Mouse (Mus musculus): ENCODE results near the gene Snx20. TPM values are rescaled to one million over a fixed set of nuclear protein-coding genes. Genes with fewer than 3 reads are reported as not detected.
"Not testable (repeated sequence)": the region's sequence is repeated elsewhere in the genome, so short reads cannot be mapped to it uniquely, and the experiment has no call there.

Snx20 gene
- 1 to 10 TPM; 1.8 to 2.0 TPM for total RNA-seq (2021)
- long read RNA-seq, partial matches to known transcripts, result 0 of 2 reads
- long read RNA-seq, other reads (novel, unspliced or antisense), result 0 of 2 reads

DNA sequence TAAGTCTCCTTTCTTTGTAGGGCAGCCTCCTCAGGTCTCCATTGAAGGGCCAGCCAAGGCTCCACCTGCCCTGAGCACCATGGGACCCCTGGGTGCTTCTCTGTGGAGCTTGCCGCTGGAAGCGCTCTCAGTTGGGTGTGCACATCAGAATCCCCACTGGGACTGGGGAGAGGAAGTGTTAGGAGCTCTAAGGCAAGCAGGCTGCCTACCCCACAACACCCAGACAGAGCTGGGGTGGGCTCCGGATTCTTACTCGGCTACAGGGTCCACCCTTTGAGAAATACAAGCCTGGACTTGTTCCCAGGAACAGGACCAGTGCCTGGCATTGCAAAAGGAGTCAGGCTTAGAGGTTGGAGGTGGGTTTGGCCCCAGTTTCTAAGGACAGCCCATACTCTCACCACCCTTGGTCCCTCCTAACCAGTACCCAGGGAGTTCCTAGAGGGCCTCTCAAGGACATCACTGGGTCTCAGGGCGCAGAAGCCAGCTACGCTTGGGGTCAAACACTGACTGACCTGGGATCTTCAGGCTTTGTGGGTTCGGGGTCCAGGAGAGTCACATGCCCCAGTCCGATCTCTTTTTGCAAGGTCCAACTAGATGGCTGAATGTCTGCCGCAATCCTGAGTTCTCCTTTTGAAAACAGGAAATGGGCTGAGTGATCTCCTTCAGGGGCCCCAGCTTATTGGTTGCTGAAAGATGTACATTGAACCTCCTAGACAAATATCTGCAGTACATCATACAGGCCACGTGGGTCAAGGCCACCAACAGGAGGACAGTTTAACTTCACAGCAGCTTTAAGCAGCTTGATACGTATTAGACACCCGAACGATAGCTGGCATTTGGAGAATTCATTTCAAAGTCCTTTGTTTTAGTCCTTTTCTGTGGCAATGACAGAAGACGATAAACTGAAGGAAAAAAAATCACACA is at the start of gene Snx20:
Gene Snx20, minus strand, starts transcription at position 655 of the 924 bp plus-strand sequence.
- DNase-seq (ENCODE audit: low spot score in 2 of 2), result no peak

DNA sequence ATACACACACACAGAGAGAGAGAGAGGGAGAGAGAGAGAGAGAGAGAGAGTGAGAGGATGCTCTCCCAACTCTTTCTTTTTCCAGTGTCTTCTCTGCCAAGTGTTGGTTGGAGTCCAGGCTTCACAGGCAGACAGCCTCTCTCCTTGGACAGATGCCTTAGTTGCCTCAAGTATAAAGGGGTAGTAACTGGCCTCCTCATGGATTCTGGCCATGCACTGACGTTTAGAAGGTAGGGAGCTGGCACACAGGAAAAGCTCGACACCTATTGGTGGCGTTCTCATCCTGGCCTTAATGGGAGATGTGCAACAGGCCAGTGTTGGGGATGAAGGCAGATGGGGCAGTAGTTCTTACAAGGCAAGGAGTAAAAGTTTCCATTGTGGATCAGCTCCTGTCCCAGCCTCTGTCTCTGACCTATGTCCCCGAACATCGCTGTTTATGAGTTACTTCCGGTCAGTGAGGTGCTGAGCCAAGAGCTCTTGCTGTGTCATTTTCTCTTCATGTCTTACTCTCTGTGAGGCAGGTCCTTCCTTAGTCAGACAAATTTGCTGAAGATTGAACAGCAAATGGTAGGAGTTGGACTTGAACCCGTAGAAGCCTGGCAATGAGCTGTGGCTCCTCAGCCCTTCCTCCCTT is 47.8 kb upstream of the Snx20 start:
- no peak for DNase-seq (ENCODE audit: low spot score in 2 of 2)

DNA sequence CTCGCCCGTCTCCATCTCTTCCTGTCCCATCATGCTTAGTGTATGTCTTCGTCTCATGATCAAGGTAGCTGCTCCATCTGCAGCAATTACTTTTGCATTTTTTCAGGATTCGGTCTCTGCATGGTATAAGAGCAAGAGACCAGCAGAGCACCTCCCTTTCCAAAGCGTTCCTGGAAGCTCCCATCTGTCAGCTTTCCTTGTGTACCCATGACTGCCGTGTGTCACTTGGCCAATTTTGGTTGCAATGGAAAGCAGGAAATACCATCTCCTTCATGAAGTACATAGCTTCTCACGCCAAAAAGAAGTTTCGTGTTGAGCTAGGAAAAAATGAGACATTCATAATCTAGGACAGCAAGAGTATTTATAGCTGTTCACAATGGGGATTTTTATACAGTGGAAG is 45.1 kb upstream of the Snx20 start:
- DNase-seq (ENCODE audit: low spot score in 2 of 2), result peak in 1 of 2 experiments; percentile 31

DNA sequence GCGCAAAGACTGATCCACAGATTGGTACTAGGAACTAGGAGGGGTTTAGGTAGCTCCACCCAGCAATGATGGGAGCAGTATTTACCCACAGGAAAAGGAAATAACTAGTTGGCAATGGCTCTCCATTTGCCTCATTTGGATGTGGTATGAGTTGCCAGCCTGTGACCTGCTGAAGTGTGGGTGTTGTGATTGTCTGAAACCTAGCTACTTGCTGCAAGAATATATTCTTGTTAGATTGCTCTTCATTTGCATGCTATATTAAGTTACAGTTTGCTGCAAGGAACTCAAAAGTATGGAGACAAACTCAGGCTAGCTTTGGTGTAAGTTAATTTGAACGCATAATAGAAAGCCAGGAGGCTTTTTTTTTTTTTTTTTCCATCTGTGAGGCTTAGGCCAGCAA is 44.6 kb upstream of the Snx20 start:
- DNase-seq (ENCODE audit: low spot score in 2 of 2), result no peak

DNA sequence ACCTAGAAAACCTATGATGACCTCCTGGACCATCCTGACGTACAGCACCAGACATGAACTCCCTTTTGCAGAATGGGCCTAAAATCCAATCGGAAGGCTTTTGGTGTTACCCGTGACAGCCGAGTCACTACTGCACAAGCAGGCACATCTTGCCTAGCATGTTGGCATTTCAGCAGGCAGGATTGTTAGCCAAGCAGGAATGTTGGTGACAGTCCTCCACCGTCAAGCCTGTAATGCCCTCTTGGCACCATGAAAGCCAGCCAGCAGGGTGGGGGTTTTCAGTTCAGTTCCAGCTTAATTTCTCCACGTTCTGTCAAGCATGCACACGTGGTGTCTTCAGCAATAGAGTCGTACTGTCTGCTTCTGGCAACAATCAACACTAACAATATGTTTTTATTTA is 41.1 kb upstream of the Snx20 start:
- DNase-seq (ENCODE audit: low spot score in 2 of 2), result no peak

DNA sequence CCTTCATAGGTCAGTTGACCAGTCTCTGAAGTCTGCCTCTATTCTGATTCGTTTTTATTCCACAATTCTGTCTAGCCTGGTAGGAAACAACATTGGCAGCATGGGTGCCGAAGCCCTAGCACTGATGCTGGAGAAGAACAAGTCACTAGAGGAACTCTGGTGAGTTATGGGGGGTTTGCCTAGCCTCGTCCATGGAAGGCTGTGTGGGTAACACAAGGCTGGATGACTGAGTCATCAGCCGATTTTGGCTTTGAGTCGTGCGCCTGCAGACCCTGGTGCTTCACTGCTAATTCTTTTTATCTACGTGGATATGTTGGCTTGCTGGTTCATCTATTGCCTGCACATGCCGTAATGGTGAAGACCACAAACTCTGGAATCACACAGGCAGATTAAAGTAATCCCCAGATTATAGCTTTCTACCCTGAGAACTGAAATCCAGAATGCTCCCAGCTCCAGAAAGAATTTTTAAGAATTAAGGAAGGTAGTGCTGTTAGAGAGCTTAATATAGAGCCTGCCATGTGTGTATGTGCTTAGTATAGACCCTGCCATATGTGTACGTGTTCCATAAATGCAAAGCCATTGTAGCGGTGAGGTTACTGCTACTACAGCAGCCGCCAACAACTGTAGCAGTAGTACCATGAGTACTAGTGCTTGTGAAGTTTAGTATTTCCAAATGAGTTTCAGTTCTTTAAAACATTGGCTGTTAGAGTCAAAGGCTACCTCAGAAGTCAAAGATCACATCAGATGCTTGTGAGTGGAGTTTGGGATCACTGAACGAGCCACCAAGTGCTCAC is 39.6 kb upstream of the Snx20 start:
- no peak for DNase-seq (ENCODE audit: low spot score in 2 of 2)

DNA sequence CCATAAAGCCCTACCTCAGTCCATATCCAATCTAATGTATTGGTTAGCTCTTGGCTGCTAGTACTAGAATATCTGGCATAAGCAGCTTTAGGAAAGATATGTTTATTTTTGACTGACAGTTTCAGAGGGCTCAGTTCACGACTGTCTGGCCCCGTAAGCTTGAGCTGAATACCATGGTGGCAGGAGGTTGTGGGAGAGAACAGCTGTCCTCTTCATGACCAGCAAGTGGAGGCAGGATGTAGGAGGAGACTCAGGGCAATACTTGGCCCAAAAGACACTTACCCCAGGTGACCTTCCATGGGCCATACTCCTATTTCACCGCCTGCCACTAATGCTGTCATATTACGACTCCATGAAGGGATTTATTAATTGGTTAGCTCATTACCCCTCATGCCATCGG is 37.9 kb upstream of the Snx20 start:
- no peak for DNase-seq (ENCODE audit: low spot score in 2 of 2)

DNA sequence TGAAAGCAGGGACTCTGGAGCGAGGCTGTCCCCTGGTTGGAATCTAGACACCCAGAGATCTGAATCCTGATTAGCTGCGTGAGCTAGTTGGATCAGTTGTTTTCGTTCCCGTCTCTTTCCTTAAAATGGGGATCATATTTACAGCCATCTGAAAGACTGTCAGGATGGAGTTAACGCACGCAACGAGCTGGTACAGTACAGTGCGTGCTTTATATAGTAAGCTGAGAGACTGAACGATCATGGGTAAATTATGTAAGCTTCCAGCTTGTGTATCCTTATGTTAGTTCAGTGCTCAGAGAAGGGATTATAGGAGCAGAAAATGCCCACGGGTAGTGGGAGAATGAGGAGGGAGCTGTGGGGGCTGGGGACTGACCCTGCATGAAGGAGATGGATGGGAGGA is 35.6 kb upstream of the Snx20 start:
- DNase-seq (ENCODE audit: low spot score in 2 of 2), result peak in 1 of 2 experiments; percentile 61

DNA sequence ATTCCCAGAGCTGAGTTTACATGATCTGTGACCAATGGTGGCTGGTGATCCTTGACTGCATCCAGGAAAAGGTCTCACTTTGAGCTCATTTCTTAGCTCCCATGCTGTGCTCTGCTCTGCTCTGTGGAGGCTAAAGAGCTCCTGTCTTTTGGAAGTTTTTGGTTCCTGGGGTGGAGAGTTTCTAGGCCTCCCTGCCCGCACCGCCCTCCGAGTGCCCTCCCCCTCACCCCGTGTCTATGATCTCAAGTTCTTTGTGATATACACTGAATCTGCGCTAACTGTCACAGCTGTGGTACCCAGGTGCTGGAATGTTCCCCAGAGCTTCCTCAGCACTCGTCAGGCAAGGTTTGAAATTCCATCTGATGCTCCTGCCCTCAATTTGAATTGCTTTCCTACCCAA is 34.9 kb upstream of the Snx20 start:
- no peak for DNase-seq (ENCODE audit: low spot score in 2 of 2)

DNA sequence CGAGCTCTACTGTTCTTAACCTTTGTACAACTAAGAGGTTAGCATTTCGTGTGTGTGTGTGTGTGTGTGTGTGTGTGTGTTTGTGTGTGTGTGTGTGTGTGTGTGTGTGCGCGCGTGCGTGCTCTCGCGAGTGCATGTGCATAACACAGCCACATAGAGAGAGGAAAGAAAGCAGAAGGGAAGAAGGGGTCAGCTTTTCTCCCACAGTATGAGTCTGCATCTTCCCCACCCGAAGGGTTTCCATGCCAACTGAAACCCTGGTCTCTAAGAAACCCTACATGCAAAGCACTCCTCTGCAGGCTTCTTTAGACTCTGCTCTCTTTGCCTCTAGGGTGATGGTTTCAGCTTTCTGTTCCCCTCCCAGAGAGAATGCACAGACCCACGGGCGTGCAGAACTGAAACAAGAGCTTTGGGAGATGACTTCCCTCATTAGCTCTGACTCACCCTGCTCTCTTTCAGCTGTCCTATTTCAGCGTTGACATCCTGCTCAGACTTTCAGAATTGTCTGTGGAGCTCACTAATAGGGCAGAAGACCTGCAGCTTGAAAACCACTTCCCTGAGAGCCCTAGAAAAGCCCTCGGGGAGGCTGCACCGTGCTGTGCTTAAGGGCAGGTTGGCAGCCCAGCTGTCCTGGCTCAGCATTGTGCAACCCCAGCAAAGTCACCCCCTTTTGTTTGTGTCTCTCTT is 32.6 kb upstream of the Snx20 start:
- peak in 1 of 2 experiments; percentile 56 for DNase-seq (ENCODE audit: low spot score in 2 of 2)

DNA sequence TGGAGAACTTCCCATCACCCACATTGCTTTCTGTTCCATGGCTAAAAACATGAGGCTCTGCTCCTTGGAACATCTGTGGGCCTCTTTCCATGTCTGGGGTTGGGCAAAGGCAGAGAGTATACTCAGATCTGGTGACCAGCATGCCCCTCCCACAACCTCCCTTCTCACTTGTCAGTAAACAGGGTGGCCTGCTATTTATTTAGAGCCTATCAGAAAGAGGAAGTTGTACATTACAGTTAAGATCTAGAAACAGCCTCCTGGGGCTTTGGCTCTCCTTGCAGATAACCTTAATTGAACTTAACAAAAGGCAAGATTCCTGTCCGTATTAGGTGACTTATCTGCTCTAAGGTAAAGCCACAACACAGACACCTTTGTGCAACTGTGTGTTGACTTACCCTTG is 30.5 kb upstream of the Snx20 start:
- DNase-seq (ENCODE audit: low spot score in 2 of 2), result no peak

DNA sequence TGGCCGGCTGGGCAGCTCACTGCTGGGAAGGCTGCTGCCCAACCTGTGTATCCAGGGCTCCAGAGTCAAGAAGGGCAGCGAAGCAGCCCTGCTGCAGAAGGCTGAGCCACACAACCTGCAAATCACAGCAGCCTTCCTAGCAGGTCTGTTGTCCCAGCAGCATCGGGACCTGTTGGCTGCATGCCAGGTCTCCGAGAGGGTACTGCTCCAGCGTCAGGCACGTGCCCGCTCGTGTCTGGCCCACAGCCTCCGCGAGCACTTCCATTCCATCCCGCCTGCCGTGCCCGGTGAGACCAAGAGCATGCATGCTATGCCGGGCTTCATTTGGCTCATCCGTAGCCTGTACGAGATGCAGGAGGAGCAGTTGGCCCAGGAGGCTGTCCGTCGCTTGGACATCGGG is 29.0 kb upstream of the Snx20 start:
- no peak for DNase-seq (ENCODE audit: low spot score in 2 of 2)

DNA sequence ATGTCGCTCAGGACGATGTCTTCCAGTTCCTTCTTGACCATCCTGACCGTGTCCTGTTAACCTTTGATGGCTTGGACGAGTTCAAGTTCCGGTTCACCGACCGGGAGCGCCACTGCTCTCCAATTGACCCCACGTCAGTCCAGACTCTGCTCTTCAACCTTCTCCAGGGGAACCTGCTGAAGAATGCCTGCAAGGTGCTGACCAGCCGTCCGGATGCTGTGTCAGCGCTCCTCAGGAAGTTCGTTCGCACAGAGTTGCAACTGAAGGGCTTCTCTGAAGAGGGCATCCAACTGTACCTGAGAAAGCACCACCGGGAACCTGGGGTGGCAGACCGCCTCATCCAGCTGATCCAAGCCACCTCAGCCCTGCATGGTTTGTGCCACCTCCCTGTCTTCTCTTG is 28.2 kb upstream of the Snx20 start:
- DNase-seq (ENCODE audit: low spot score in 2 of 2), result no peak

DNA sequence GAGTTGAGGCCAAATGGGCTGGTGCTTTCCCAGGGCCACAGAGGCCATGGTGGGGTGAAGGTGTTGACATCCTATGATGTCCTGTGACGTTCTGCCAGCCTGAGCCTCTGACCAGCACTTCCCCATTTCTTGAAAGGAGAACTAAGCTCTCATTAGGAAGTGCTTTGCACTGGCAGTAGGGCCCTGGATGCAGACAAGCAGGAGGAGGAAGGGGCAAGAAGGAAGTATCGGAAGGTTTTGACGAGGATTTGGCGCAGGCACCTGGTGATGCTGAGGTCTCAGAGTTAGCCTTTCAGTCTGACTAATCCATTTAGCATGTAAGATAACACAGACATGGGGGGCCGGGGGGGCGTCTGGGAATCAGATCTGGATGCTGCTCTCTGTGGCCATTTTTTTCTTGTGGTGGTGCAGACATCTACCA is 26.5 kb upstream of the Snx20 start:
- no peak for DNase-seq (ENCODE audit: low spot score in 2 of 2)

DNA sequence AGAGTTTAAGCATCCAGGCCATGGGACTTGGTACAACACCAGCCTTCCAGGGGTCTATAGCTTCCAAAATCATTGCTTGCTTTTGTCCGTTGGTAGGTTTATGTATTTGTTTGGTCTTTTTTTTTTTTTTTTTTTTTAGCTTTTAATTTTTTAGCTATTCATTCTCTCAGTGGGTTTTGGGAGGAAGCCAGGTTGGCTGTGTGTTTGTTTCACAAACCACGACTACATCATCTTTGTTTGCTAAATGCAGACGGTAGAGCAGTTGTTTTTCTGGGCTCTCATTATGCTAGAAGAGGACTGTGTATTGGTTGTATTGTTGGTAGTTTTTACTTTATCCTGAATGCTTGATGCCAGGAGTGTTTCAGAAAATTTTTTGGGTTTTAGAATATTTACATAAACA is 23.9 kb upstream of the Snx20 start:
- peak in 1 of 2 experiments; percentile 42 for DNase-seq (ENCODE audit: low spot score in 2 of 2)

DNA sequence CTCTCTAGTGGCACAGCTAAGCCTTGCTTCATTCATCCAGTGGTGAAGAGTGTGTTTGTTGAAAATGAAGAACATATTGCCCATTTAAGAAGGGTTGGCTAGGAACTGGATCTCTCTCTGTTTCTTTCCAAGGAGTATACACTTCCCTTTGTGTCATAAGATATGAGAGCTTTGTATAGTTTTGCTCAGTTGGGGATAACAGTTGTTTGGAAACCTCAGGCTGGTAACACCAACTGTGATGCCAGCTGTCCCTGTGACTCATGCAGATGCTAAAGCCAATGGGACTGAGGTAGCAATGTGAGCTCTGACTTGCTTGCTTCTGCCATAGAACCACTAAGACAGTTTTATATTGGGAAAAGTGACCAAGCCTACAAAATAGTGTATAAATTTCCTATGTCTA is 19.4 kb upstream of the Snx20 start:
- peak; percentile 48 to 63 for DNase-seq (ENCODE audit: low spot score in 2 of 2)

DNA sequence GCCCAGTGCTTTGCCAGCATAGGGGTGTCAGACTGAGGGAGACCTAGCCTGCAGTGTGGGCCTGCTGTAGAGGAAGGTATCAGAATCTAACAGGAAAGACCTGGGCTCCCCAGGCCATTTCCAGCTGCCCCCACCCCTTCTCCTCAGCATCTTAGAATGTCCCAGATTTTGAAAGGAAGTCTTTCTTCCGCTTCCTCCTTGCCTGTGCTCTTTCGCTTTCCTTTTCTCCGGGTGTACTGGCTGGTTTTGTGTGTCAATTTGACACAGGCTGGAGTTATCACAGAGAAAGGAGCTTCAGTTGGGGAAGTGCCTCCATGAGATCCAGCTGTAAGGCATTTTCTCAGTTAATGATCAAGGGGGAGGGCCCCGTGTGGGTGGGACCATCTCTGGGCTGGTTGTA is 15.2 kb upstream of the Snx20 start:
- not testable (repeated sequence) for DNase-seq (ENCODE audit: low spot score in 2 of 2)

DNA sequence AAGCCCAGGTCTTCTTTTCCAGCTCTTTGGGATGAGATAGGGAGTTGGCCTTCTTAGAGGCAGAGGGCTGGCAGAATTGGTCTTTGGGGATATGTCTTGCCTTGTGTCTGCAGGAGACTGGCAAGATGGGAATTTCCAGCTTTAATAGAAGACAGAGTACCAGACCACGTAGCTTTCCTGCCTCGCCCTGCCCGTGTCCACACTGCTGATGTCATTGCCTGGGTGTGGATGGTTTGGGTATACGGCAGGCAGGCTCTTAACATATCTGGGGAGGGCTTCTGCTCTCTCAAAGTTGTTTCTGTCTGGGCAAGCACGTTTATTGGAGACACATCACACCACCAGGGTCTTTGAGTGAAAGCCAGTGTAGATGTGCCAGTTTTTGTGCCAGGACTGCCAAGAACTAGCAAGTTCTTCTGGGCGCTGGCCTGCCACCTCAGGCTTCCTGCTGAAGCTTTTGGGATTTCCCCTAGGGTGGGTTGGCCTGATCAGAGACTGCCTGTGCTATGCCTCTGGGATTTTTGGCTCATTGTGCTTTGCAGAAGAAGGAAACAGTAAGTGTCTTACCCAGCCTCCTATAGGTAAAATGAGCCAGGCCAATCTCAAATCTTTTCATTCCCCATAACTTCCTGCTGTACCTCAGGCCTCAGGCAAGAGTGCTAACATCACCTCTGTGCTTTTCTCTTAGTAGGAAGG is 14.2 kb upstream of the Snx20 start:
- no peak for DNase-seq (ENCODE audit: low spot score in 2 of 2)

DNA sequence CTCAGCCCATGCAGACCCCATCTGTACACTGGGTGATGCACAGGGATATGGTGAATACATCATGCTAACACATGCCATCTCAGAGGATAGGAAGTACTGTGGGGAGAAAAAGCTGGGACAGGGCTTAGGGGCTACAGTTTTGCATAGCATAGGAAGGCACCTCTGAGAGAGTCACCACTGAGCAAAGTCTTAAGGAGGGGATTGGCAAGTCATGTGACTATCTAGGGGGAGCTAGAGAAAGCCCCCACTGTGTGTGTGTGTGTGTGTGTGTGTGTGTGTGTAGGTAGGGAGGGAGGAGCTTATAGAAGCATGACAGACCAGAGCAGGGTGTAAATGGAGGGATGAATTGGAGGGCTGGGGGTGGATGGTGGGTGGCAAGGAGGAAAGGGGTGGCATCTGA is 12.4 kb upstream of the Snx20 start:
- no peak for DNase-seq (ENCODE audit: low spot score in 2 of 2)

Data from layer of hippocampus, adult 18-20 months (tissue).